Mouse (Mus musculus): ENCODE measurements around the gene Gm128. TPM values are rescaled to one million over a fixed set of nuclear protein-coding genes. Genes with fewer than 3 reads are reported as not detected.
A peak's percentile ranks its signal among the peaks of the same experiment; 100 is the strongest.

The Gm128 gene
- polyA plus RNA-seq, 1 experiment from 2014 or later, result 0.26 TPM

- Histone ChIP-seq H3K9me3 (ENCODE audit: control insufficient read depth, low read length) (no peaks in the 10 kb centered on the region), H3K4me2 (ENCODE audit: low read length) (peak within 1 kb of the TSS; percentile 90), H3K36me3 (ENCODE audit: control insufficient read depth, insufficient read depth, low read length) (peaks cover 54% of the 10 kb centered on the region), H3K4me3 (ENCODE audit: low read depth, low read length) (peak within 1 kb of the TSS; percentile 85; the same call in 1 of the 2 replicates), H3K4me1 (replicated peaks; ENCODE audit: control insufficient read depth, insufficient read depth, low read length) (peaks cover 23% of the 10 kb centered on the region), H3K27me3 (replicated peaks; ENCODE audit: control insufficient read depth, insufficient read depth, low read length) (no peaks in the 10 kb centered on the region), H3K9ac (ENCODE audit: low read length) (peak within 1 kb of the TSS; percentile 60), H3K27ac (ENCODE audit: low read depth) (no peak within 1 kb of the TSS; the same call in 1 of the 2 replicates)
- DNase-seq (ENCODE audit: low spot score) (no peak), ATAC-seq (replicated peaks; ENCODE audit: low FRiP score, low TSS enrichment, low read depth) (no peak)
- WGBS, result 83% methylated on average over 13 of the region's 13 CpGs
Measured at GRCm38 (mm10) chr3:95231298-95232221, 9.8 kb downstream of the Gm128 start, which contains the start of gene Mllt11. Gene Mllt11 (minus strand): TSS chr3:95232171.

GRCm38 (mm10) chr3:95230495-95231297 is 10.7 kb downstream of the Gm128 start:
- Histone ChIP-seq H3K9me3 (ENCODE audit: control insufficient read depth, low read length) (no peaks in the 10 kb centered on the region), H3K9ac (ENCODE audit: low read length) (peak overlapping the region; percentile 60), H3K27ac (ENCODE audit: low read depth) (peak overlapping the region; percentile 96), H3K27me3 (replicated peaks; ENCODE audit: control insufficient read depth, insufficient read depth, low read length) (no peaks in the 10 kb centered on the region), H3K4me3 (ENCODE audit: low read depth, low read length) (peak overlapping the region; percentile 85), H3K36me3 (ENCODE audit: control insufficient read depth, insufficient read depth, low read length) (peaks cover 45% of the 10 kb centered on the region), H3K4me2 (ENCODE audit: low read length) (peak overlapping the region; percentile 90), H3K4me1 (replicated peaks; ENCODE audit: control insufficient read depth, insufficient read depth, low read length) (peaks cover 24% of the 10 kb centered on the region)
- 57% methylated on average over 8 of the region's 8 CpGs for WGBS
- DNase-seq (ENCODE audit: low spot score) (peak; percentile 58), ATAC-seq (replicated peaks; ENCODE audit: low FRiP score, low TSS enrichment, low read depth) (no peak; the same call in 1 of the 2 replicates)

GRCm38 (mm10) chr3:95229781-95230494 is 11.5 kb downstream of the Gm128 start:
- H3K36me3 ChIP-seq (ENCODE audit: control insufficient read depth, insufficient read depth, low read length), result peaks cover 44% of the 10 kb centered on the region
- H3K27me3 ChIP-seq (replicated peaks; ENCODE audit: control insufficient read depth, insufficient read depth, low read length), result no peaks in the 10 kb centered on the region
- peak overlapping the region; percentile 90 for H3K4me2 ChIP-seq (ENCODE audit: low read length)
- whole genome bisulfite sequencing, result 5% methylated on average over 13 of the region's 13 CpGs
- DNase-seq (ENCODE audit: low spot score) (peak; percentile 70), ATAC-seq (replicated peaks; ENCODE audit: low FRiP score, low TSS enrichment, low read depth) (peak; percentile 41; the same call in 1 of the 2 replicates)
- H3K4me1 ChIP-seq (replicated peaks; ENCODE audit: control insufficient read depth, insufficient read depth, low read length), result peaks cover 24% of the 10 kb centered on the region
- H3K9ac ChIP-seq (ENCODE audit: low read length), result peak overlapping the region; percentile 77
- H3K4me3 ChIP-seq (ENCODE audit: low read depth, low read length), result peak overlapping the region; percentile 85
- no peaks in the 10 kb centered on the region for H3K9me3 ChIP-seq (ENCODE audit: control insufficient read depth, low read length)
- peak overlapping the region; percentile 96 for H3K27ac ChIP-seq (ENCODE audit: low read depth)

GRCm38 (mm10) chr3:95228894-95229780 is 12.3 kb downstream of the Gm128 start:
- peak overlapping the region; percentile 77 for H3K9ac ChIP-seq (ENCODE audit: low read length)
- peaks cover 43% of the 10 kb centered on the region for H3K36me3 ChIP-seq (ENCODE audit: control insufficient read depth, insufficient read depth, low read length)
- peak; percentile 80 for DNase-seq (ENCODE audit: low spot score)
- H3K4me2 ChIP-seq (ENCODE audit: low read length), result peak overlapping the region; percentile 90
- H3K9me3 ChIP-seq (ENCODE audit: control insufficient read depth, low read length), result no peaks in the 10 kb centered on the region
- WGBS, result under 1% methylated on average over 43 of the region's 43 CpGs
- peak; percentile 28 for ATAC-seq (replicated peaks; ENCODE audit: low FRiP score, low TSS enrichment, low read depth)
- H3K4me1 ChIP-seq (replicated peaks; ENCODE audit: control insufficient read depth, insufficient read depth, low read length), result peaks cover 28% of the 10 kb centered on the region
- peak overlapping the region; percentile 85 for H3K4me3 ChIP-seq (ENCODE audit: low read depth, low read length)
- H3K27ac ChIP-seq (ENCODE audit: low read depth), result peak overlapping the region; percentile 96
- H3K27me3 ChIP-seq (replicated peaks; ENCODE audit: control insufficient read depth, insufficient read depth, low read length), result no peaks in the 10 kb centered on the region

GRCm38 (mm10) chr3:95228148-95228893 is 13.1 kb downstream of the Gm128 start, which contains the start of gene Cdc42se1:
Gene Cdc42se1 (plus strand): TSS chr3:95228732.
- WGBS, result under 1% methylated on average over 64 of the region's 64 CpGs
- peaks cover 28% of the 10 kb centered on the region for H3K4me1 ChIP-seq (replicated peaks; ENCODE audit: control insufficient read depth, insufficient read depth, low read length)

GRCm38 (mm10) chr3:95227214-95227613 is 14.2 kb downstream of the Gm128 start:
- Histone ChIP-seq H3K9me3 (ENCODE audit: control insufficient read depth, low read length) (no peaks in the 10 kb centered on the region), H3K9ac (ENCODE audit: low read length) (peak overlapping the region; percentile 77), H3K36me3 (ENCODE audit: control insufficient read depth, insufficient read depth, low read length) (peaks cover 37% of the 10 kb centered on the region), H3K4me2 (ENCODE audit: low read length) (peak overlapping the region; percentile 90), H3K4me3 (ENCODE audit: low read depth, low read length) (peak overlapping the region; percentile 85), H3K4me1 (replicated peaks; ENCODE audit: control insufficient read depth, insufficient read depth, low read length) (peaks cover 28% of the 10 kb centered on the region), H3K27ac (ENCODE audit: low read depth) (no peak overlapping the region; the same call in 1 of the 2 replicates), H3K27me3 (replicated peaks; ENCODE audit: control insufficient read depth, insufficient read depth, low read length) (no peaks in the 10 kb centered on the region)
- DNase-seq (ENCODE audit: low spot score) (no peak), ATAC-seq (replicated peaks; ENCODE audit: low FRiP score, low TSS enrichment, low read depth) (no peak)
- WGBS, result 13% methylated on average over 1 of the region's 1 CpGs

More at GRCm38 (mm10) chr3:95228148-95228893, 13.1 kb downstream of the Gm128 start, which contains the start of gene Cdc42se1:
- ATAC-seq (replicated peaks; ENCODE audit: low FRiP score, low TSS enrichment, low read depth), result peak; percentile 87
- peak within 1 kb of the TSS; percentile 77 for H3K9ac ChIP-seq (ENCODE audit: low read length)
- no peaks in the 10 kb centered on the region for H3K9me3 ChIP-seq (ENCODE audit: control insufficient read depth, low read length)
- peaks cover 38% of the 10 kb centered on the region for H3K36me3 ChIP-seq (ENCODE audit: control insufficient read depth, insufficient read depth, low read length)
- H3K27me3 ChIP-seq (replicated peaks; ENCODE audit: control insufficient read depth, insufficient read depth, low read length), result no peaks in the 10 kb centered on the region
- DNase-seq (ENCODE audit: low spot score), result peak; percentile 92
- peak within 1 kb of the TSS; percentile 96 for H3K27ac ChIP-seq (ENCODE audit: low read depth)
- H3K4me3 ChIP-seq (ENCODE audit: low read depth, low read length), result peak within 1 kb of the TSS; percentile 85
- peak within 1 kb of the TSS; percentile 90 for H3K4me2 ChIP-seq (ENCODE audit: low read length)

GRCm38 (mm10) chr3:95224295-95224694 is 17.1 kb downstream of the Gm128 start:
- 35% methylated on average over 6 of the region's 6 CpGs for WGBS
- ATAC-seq (replicated peaks; ENCODE audit: low FRiP score, low TSS enrichment, low read depth), result no peak
- Histone ChIP-seq H3K27ac (ENCODE audit: low read depth) (no peak overlapping the region), H3K9ac (ENCODE audit: low read length) (no peak overlapping the region), H3K36me3 (ENCODE audit: control insufficient read depth, insufficient read depth, low read length) (peaks cover 45% of the 10 kb centered on the region), H3K4me1 (replicated peaks; ENCODE audit: control insufficient read depth, insufficient read depth, low read length) (peaks cover 8% of the 10 kb centered on the region; the same call in 1 of the 2 replicates), H3K4me2 (ENCODE audit: low read length) (no peak overlapping the region), H3K9me3 (ENCODE audit: control insufficient read depth, low read length) (no peaks in the 10 kb centered on the region), H3K27me3 (replicated peaks; ENCODE audit: control insufficient read depth, insufficient read depth, low read length) (no peaks in the 10 kb centered on the region), H3K4me3 (ENCODE audit: low read depth, low read length) (no peak overlapping the region)
- peak; percentile 70 for DNase-seq (ENCODE audit: low spot score)
